ENCODE assay signal across 25 mouse cellular contexts in the genomic region with DNA sequence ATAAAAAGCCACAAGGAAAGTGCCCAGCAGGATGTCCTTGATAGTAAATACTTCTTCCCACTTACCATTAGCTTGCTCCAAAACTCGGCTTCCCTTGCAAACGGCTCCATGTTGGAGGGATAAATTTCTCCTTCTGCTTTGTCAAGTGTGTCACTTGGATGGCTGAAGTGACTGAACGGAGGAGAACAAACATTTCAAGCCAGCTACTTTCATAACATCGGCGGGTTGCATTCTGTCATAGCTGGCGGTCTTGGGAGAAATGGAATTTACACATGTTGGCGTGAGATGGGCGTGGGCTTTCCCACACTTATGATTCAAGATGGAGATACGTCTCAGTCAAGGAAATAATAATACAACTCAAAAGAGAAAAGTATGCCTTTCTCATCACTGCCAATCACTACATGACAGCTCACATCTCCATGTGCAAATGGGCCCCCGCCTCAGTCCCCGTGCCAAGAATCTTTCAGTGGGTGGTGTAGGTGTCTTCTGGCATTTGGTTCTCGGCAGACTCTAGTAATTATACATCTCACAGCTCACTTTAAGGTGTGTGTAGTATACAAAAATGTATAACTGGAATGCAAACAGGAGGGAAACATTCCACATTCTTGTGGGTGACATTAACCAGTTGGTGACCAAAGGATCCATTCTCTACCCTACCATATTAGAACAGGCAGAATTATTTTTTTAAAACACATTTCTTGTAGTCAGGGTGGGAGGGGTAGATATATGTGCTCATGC.
DNase-seq lines count a peak whose midpoint lies in the region; ATAC-seq and TF ChIP-seq lines count a peak whose summit lies in the region.
"Had no signal": no experiment of that assay in that cellular context is flagged by ENCODE, and none has a peak within 500 bp of the region (broad histone marks: within the 10 kb centered on the region; RNA-seq: fewer than 3 reads in every experiment).

No protein-coding gene starts in this region.

- no peak for TF ChIP-seq CTCF in layer of hippocampus, adult 2 months (conservative IDR thresholded peaks at IDR 0.05)

- no peak for ATAC-seq in midbrain, embryonic 11.5 days (ENCODE audit: low FRiP score)
- ATAC-seq in hindbrain, embryonic 16.5 days: no peak
- ATAC-seq in erythroid progenitor cell, adult 5-6 weeks (replicated peaks; ENCODE audit: low FRiP score, poor library complexity, severe bottlenecking): no peak
- ATAC-seq: inflammation-experienced regulatory T-cells, adult 6 months; Patski had no signal

- no peaks in the 10 kb centered on the region for H3K36me3 ChIP-seq in midbrain, embryonic 11.5 days (ENCODE audit: control insufficient read depth, insufficient read depth, low read length)
- H3K36me3 ChIP-seq in midbrain, embryonic 10.5 days: no peaks in the 10 kb centered on the region
- H3K36me3 ChIP-seq in hindbrain, embryonic 16.5 days (ENCODE audit: control insufficient read depth, insufficient read depth, low read length): no peaks in the 10 kb centered on the region
- H3K36me3 ChIP-seq: G1E; liver, embryonic 13.5 days had no signal

- H3K4me2 ChIP-seq in midbrain, embryonic 11.5 days: no peak overlapping the region
- no peak overlapping the region for H3K4me2 ChIP-seq in hindbrain, embryonic 16.5 days (ENCODE audit: low read length)
- H3K4me2 ChIP-seq: heart, embryonic 11.5 days; liver, embryonic 13.5 days; lung, embryonic 14.5 days had no signal

- peak; percentile 23 to 57 for DNase-seq in layer of hippocampus, adult 2 months (ENCODE audit: low spot score in 2 of 2)
- no peak for DNase-seq in layer of hippocampus, postnatal 25 days (ENCODE audit: extremely low spot score in 1 of 2, low spot score in 1 of 2)
- peak; percentile 76 for DNase-seq in midbrain, embryonic 11.5 days (ENCODE audit: low spot score, missing footprints)
- no peak for DNase-seq in midbrain, embryonic 10.5 days (ENCODE audit: low spot score)
- DNase-seq in frontal cortex, postnatal 36 days (ENCODE audit: low spot score in 2 of 2): peak; percentile 44 to 49
- peak; percentile 42 to 58 for DNase-seq in right cerebral cortex, postnatal 10 days (ENCODE audit: low spot score in 2 of 2)
- DNase-seq: adrenal gland, postnatal 36 days; cerebellum, adult 11 months; cerebellum, adult 9-11 months; gastrocnemius, postnatal 10 days; kidney, adult 18-20 months; liver, embryonic 13.5 days; lung, embryonic 14.5 days; midbrain, embryonic 14.5 days; thymus, adult 2 months had no signal

- no peaks in the 10 kb centered on the region for H3K27me3 ChIP-seq in midbrain, embryonic 11.5 days (ENCODE audit: control insufficient read depth, insufficient read depth, low read length)
- H3K27me3 ChIP-seq in midbrain, embryonic 10.5 days (ENCODE audit: low read depth, poor library complexity, severe bottlenecking): no peaks in the 10 kb centered on the region
- H3K27me3 ChIP-seq in hindbrain, embryonic 16.5 days (replicated peaks; ENCODE audit: control insufficient read depth, insufficient read depth, low read length): no peaks in the 10 kb centered on the region
- H3K27me3 ChIP-seq: CH12.LX; liver, embryonic 13.5 days had no signal

- no peaks in the 10 kb centered on the region for H3K9me3 ChIP-seq in midbrain, embryonic 11.5 days (ENCODE audit: control insufficient read depth, low read length)
- H3K9me3 ChIP-seq in midbrain, embryonic 10.5 days (replicated peaks): no peaks in the 10 kb centered on the region
- no peaks in the 10 kb centered on the region for H3K9me3 ChIP-seq in hindbrain, embryonic 16.5 days (ENCODE audit: control insufficient read depth, low read length)
- H3K9me3 ChIP-seq: liver, embryonic 13.5 days had no signal

- no peaks in the 10 kb centered on the region for H3K4me1 ChIP-seq in midbrain, embryonic 11.5 days (ENCODE audit: control insufficient read depth, insufficient read depth, low read length)
- H3K4me1 ChIP-seq in midbrain, embryonic 10.5 days: no peaks in the 10 kb centered on the region
- no peaks in the 10 kb centered on the region for H3K4me1 ChIP-seq in hindbrain, embryonic 16.5 days (ENCODE audit: control insufficient read depth, insufficient read depth, low read depth, low read length)
- H3K4me1 ChIP-seq: liver, embryonic 13.5 days had no signal

- H3K27ac ChIP-seq in layer of hippocampus, adult 2 months: no peak overlapping the region
- no peak overlapping the region for H3K27ac ChIP-seq in midbrain, embryonic 11.5 days (ENCODE audit: low read depth, low read length)
- no peak overlapping the region for H3K27ac ChIP-seq in midbrain, embryonic 10.5 days (replicated peaks)
- H3K27ac ChIP-seq in hindbrain, embryonic 16.5 days (ENCODE audit: low read depth, low read length): no peak overlapping the region
- H3K27ac ChIP-seq: kidney, postnatal 0 days; left cerebral cortex, adult 2 months; liver, embryonic 13.5 days; stomach, postnatal 0 days had no signal

- 89% methylated on average over 12 of the region's 12 CpGs for WGBS in midbrain, embryonic 11.5 days
- 95% methylated on average over 12 of the region's 12 CpGs for WGBS in midbrain, embryonic 10.5 days
- WGBS in hindbrain, embryonic 16.5 days: 84% methylated on average over 12 of the region's 12 CpGs

- no peak overlapping the region for H3K4me3 ChIP-seq in layer of hippocampus, adult 2 months
- no peak overlapping the region for H3K4me3 ChIP-seq in midbrain, embryonic 11.5 days (ENCODE audit: low read depth, low read length)
- H3K4me3 ChIP-seq in midbrain, embryonic 10.5 days: no peak overlapping the region
- no peak overlapping the region for H3K4me3 ChIP-seq in hindbrain, embryonic 16.5 days (ENCODE audit: low read length)
- H3K4me3 ChIP-seq: left cerebral cortex, adult 2 months; liver, embryonic 13.5 days had no signal

- no peak overlapping the region for H3K9ac ChIP-seq in midbrain, embryonic 11.5 days (ENCODE audit: low read length)
- no peak overlapping the region for H3K9ac ChIP-seq in hindbrain, embryonic 16.5 days (ENCODE audit: low read depth, low read length)
- H3K9ac ChIP-seq: liver, embryonic 13.5 days; lung, embryonic 14.5 days had no signal

Comparison
In these comparisons a context has a peak if more than half of its experiments do, and no peak if none do; other contexts are left out.
1. DNase-seq: peak in layer of hippocampus, adult 2 months (2 of 2), midbrain, embryonic 11.5 days (single experiment), frontal cortex, postnatal 36 days (2 of 2) and right cerebral cortex, postnatal 10 days (2 of 2); none in layer of hippocampus, postnatal 25 days (0 of 2) and midbrain, embryonic 10.5 days (single experiment).